16 mouse cellular contexts compared by ENCODE assay signal in the genomic region with DNA sequence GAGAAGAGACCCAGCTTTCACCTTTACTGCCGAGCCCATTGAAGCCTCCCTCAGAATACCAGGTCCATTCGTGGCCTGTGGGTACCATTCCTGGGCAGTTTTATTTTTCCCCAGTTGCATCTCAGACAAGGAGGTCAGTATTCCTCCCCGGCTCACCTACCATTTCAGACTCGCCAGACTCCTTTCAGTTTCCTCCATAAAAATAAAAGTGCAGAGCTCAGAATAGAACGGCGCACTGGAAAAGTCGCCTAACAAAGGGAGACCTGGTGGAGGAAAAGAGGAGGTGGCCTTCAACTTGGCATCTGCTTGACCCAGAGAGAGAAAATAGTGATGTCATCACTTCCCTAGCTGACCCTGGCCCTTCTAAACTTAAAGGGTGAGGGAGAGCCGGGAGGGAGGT.
"Had no signal": no experiment of that assay in that cellular context is flagged by ENCODE, and none has a peak within 500 bp of the region (broad histone marks: within the 10 kb centered on the region; RNA-seq: fewer than 3 reads in every experiment).

No protein-coding gene starts in this region.

- H3K4me2 ChIP-seq: kidney, embryonic 15.5 days; midbrain, embryonic 13.5 days; neural tube, embryonic 15.5 days had no signal

- H3K27ac ChIP-seq: kidney, embryonic 15.5 days; liver, embryonic 14.5 days; midbrain, embryonic 13.5 days; neural tube, embryonic 15.5 days had no signal

- ATAC-seq: inflammation-experienced regulatory T-cells, adult 6 months; midbrain, embryonic 13.5 days had no signal

- H3K9me3 ChIP-seq: kidney, embryonic 15.5 days; midbrain, embryonic 13.5 days; neural tube, embryonic 15.5 days had no signal

- H3K4me3 ChIP-seq: kidney, embryonic 15.5 days; midbrain, embryonic 13.5 days; myocyte; neural tube, embryonic 15.5 days had no signal

- H3K9ac ChIP-seq: kidney, embryonic 15.5 days; liver, embryonic 14.5 days; midbrain, embryonic 13.5 days; neural tube, embryonic 15.5 days had no signal

- H3K27me3 ChIP-seq: kidney, embryonic 15.5 days; midbrain, embryonic 13.5 days; neural tube, embryonic 15.5 days had no signal

- H3K36me3 ChIP-seq: kidney, embryonic 15.5 days; midbrain, embryonic 13.5 days; neural tube, embryonic 15.5 days had no signal

- DNase-seq: kidney, adult 11 months; kidney, postnatal 25 days; layer of hippocampus, adult 9-11 months; layer of hippocampus, postnatal 36 days; lung, adult 2 months; lung, postnatal 10 days; right cerebral cortex, adult 18-20 months; right cerebral cortex, postnatal 25 days; thymus, adult 2 months; thymus, postnatal 25 days had no signal
